Mouse (Mus musculus): ENCODE data around the gene Gm11444. TPM values are rescaled to one million over a fixed set of nuclear protein-coding genes. Genes with fewer than 3 reads are reported as not detected.

The Gm11444 gene
- not detected for total RNA-seq (2021)
- long read RNA-seq, experiment 1: 0 reads
- long read RNA-seq, experiment 2: 0 reads

GRCm38 (mm10) chr11:85850233-85850632 lies at the start of gene Gm11444:
Gene Gm11444 (minus strand): TSS chr11:85850333.
- DNase-seq: no peak

GRCm38 (mm10) chr11:85896335-85896985 lies 46.3 kb upstream of the Gm11444 start:
- DNase-seq: peak; percentile 14

GRCm38 (mm10) chr11:85894731-85895545 lies 44.8 kb upstream of the Gm11444 start:
- peak; percentile 20 for DNase-seq

GRCm38 (mm10) chr11:85894136-85894530 lies 44.0 kb upstream of the Gm11444 start:
- no peak for DNase-seq

GRCm38 (mm10) chr11:85893400-85894135 lies 43.4 kb upstream of the Gm11444 start:
- no peak for DNase-seq

- DNase-seq: no peak
These were observed 42.6 kb upstream of the Gm11444 start for GRCm38 (mm10) chr11:85892771-85893170.

GRCm38 (mm10) chr11:85891692-85892040 lies 41.5 kb upstream of the Gm11444 start:
- DNase-seq: no peak

GRCm38 (mm10) chr11:85891010-85891691 lies 41.0 kb upstream of the Gm11444 start:
- no peak for DNase-seq

- DNase-seq: no peak
These were observed 40.4 kb upstream of the Gm11444 start for GRCm38 (mm10) chr11:85890563-85890845.

GRCm38 (mm10) chr11:85889730-85890562 lies 39.8 kb upstream of the Gm11444 start:
- no peak for DNase-seq

- no peak for DNase-seq
These were observed 39.1 kb upstream of the Gm11444 start for GRCm38 (mm10) chr11:85889056-85889729.

- DNase-seq: no peak
These were observed 38.4 kb upstream of the Gm11444 start for GRCm38 (mm10) chr11:85888451-85888961.

GRCm38 (mm10) chr11:85887801-85888450 lies 37.8 kb upstream of the Gm11444 start:
- DNase-seq: no peak

GRCm38 (mm10) chr11:85887273-85887672 lies 37.1 kb upstream of the Gm11444 start:
- DNase-seq: no peak

GRCm38 (mm10) chr11:85886429-85886785 lies 36.3 kb upstream of the Gm11444 start:
- no peak for DNase-seq

GRCm38 (mm10) chr11:85885665-85886428 lies 35.7 kb upstream of the Gm11444 start, which contains the start of gene Tbx4:
Gene Tbx4 (plus strand): TSS chr11:85886422.
- peak; percentile 22 for DNase-seq

- DNase-seq: no peak
These were observed 34.4 kb upstream of the Gm11444 start for GRCm38 (mm10) chr11:85884498-85884897.

GRCm38 (mm10) chr11:85876059-85876788 lies 26.1 kb upstream of the Gm11444 start:
- peak; percentile 20 for DNase-seq

- no peak for DNase-seq
These were observed 14.2 kb upstream of the Gm11444 start for GRCm38 (mm10) chr11:85864363-85864762.

All from gastrocnemius, postnatal 25 days (tissue).